Mouse (Mus musculus) thymus, adult 2 months (tissue): ENCODE results near the gene Golga2.

Experiments used
- CTCF ChIP-seq: fragments of 200-500 bp; IDR thresholded peaks from 2 replicates; pipeline ENCODE4 v1.5.1; 2012; ENCODE audit warnings: mild to moderate bottlenecking, control low read depth, low read length, moderate library complexity, borderline replicate concordance; ENCODE audit not compliant: control insufficient read depth, poor library complexity, insufficient read depth; ENCODE audit errors: extremely low read depth
- POLR2A ChIP-seq: fragments of 200-500 bp; IDR thresholded peaks from 2 replicates; pipeline ENCODE4 v1.6.1; 2012; ENCODE audit warnings: mild to moderate bottlenecking, low read length, control low read depth, moderate library complexity; ENCODE audit not compliant: control insufficient read depth, poor library complexity, insufficient read depth; ENCODE audit errors: extremely low read depth

DNA sequence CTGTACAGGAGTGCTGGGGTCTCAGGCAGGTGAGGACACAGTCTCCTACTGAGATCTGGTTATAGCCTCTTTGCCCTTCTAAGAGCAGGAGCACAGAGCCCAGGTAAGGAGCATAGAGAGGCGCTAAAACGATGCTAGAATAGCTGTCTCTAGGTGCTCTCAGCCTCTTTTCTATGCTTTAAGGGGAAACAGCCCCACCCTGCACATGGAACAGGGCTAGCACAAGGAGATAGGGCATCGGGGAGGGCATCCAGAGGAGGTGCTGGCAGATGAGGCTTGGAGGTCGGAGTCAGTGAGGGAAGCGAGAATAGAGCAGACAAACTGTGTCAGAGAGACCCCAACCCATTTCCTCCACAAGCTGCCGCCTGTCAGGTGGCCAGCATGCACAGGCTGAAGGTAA lies 59.8 kb downstream of the Golga2 start:
- TF ChIP-seq CTCF (no peak), POLR2A (no peak)
